Comparison of ENCODE assay signal across 20 mouse cellular contexts in the genomic region with DNA sequence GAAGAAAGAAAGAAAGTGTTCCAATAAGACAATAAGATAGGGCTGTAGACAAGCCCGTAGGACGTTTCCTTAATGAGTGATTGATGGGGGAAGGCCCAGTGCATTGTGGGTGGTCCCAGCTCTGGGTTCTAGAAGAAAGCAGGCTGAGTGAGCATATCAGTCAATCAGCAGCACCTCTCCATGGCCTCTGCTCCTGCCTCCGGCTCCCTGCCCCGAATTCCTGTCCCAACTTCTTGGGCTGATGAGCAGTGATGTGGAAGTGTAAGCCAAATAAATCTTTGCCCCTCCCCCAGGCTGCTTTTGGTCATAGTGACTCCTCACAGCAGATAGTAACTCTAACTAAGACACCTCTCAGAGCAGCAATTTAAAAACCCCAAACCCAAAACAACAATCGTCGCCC.
DNase-seq lines count a peak whose midpoint lies in the region; ATAC-seq and TF ChIP-seq lines count a peak whose summit lies in the region.
"Had no signal": no experiment of that assay in that cellular context is flagged by ENCODE, and none has a peak within 500 bp of the region (broad histone marks: within the 10 kb centered on the region; RNA-seq: fewer than 3 reads in every experiment).

No protein-coding gene starts in this region.

- peaks cover 17% of the 10 kb centered on the region for H3K4me1 ChIP-seq in liver, adult 2 months (ENCODE audit: control insufficient read depth, insufficient read depth, low read length)
- H3K4me1 ChIP-seq in liver, embryonic 11.5 days (replicated peaks; ENCODE audit: control insufficient read depth, insufficient read depth, low read length) = peaks cover 2% of the 10 kb centered on the region; the same call in 1 of the 2 replicates
- H3K4me1 ChIP-seq in lung, embryonic 16.5 days (replicated peaks; ENCODE audit: control insufficient read depth, insufficient read depth, low read length) = peaks cover 15% of the 10 kb centered on the region
- no peaks in the 10 kb centered on the region for H3K4me1 ChIP-seq in lung, adult 2 months (ENCODE audit: control insufficient read depth, insufficient read depth, low read length)
- peaks cover 4% of the 10 kb centered on the region; the same call in 1 of the 2 replicates for H3K4me1 ChIP-seq in liver, postnatal 0 days (ENCODE audit: insufficient read depth)

- peak overlapping the region; percentile 61 for H3K4me3 ChIP-seq in liver, adult 2 months (ENCODE audit: insufficient read depth, low read depth, low read length)
- no peak overlapping the region for H3K4me3 ChIP-seq in liver, embryonic 11.5 days (ENCODE audit: low read depth, low read length)
- no peak overlapping the region for H3K4me3 ChIP-seq in lung, embryonic 16.5 days (ENCODE audit: low read length)
- no peak overlapping the region for H3K4me3 ChIP-seq in lung, adult 2 months (replicated peaks; ENCODE audit: extremely low read depth, low read depth, low read length)
- peak overlapping the region; percentile 38 for H3K4me3 ChIP-seq in liver, postnatal 0 days (ENCODE audit: low read depth, low read length)
- H3K4me3 ChIP-seq: embryonic facial prominence, embryonic 13.5 days; forebrain, embryonic 12.5 days; hindbrain, embryonic 10.5 days had no signal

- H3K27me3 ChIP-seq in liver, adult 2 months (ENCODE audit: control insufficient read depth, insufficient read depth, low read length) = no peaks in the 10 kb centered on the region
- no peaks in the 10 kb centered on the region for H3K27me3 ChIP-seq in liver, embryonic 11.5 days (replicated peaks; ENCODE audit: control insufficient read depth, insufficient read depth, low read length)
- H3K27me3 ChIP-seq in lung, embryonic 16.5 days (ENCODE audit: control insufficient read depth, insufficient read depth, low read depth, low read length) = no peaks in the 10 kb centered on the region
- H3K27me3 ChIP-seq in liver, postnatal 0 days (ENCODE audit: insufficient read depth, low read length) = no peaks in the 10 kb centered on the region
- H3K27me3 ChIP-seq: CH12.LX; forebrain, embryonic 12.5 days; Patski had no signal

- peak overlapping the region; percentile 99 for H3K27ac ChIP-seq in liver, adult 2 months (replicated peaks; ENCODE audit: insufficient read depth, low read depth, low read length)
- no peak overlapping the region for H3K27ac ChIP-seq in liver, embryonic 11.5 days (ENCODE audit: low read depth, low read length)
- H3K27ac ChIP-seq in lung, embryonic 16.5 days (ENCODE audit: low read length) = no peak overlapping the region
- peak overlapping the region; percentile 98 for H3K27ac ChIP-seq in liver, postnatal 0 days (ENCODE audit: low read depth)
- H3K27ac ChIP-seq: embryonic facial prominence, embryonic 13.5 days; forebrain, embryonic 12.5 days; hindbrain, embryonic 14.5 days had no signal

- peaks cover 2% of the 10 kb centered on the region; the same call in 1 of the 2 replicates for H3K36me3 ChIP-seq in liver, adult 2 months (ENCODE audit: control insufficient read depth, insufficient read depth, low read length)
- H3K36me3 ChIP-seq in liver, embryonic 11.5 days (ENCODE audit: control insufficient read depth, insufficient read depth, low read length) = no peaks in the 10 kb centered on the region
- no peaks in the 10 kb centered on the region for H3K36me3 ChIP-seq in lung, embryonic 16.5 days (ENCODE audit: control insufficient read depth, insufficient read depth, low read length)
- H3K36me3 ChIP-seq in liver, postnatal 0 days (replicated peaks; ENCODE audit: insufficient read depth, low read length) = no peaks in the 10 kb centered on the region
- H3K36me3 ChIP-seq: embryonic facial prominence, embryonic 13.5 days; forebrain, embryonic 12.5 days; hindbrain, embryonic 10.5 days had no signal

- TF ChIP-seq EP300 in liver, postnatal 0 days (IDR thresholded peaks at IDR 0.05; ENCODE audit: low read depth) = no peak

- H3K9ac ChIP-seq in liver, adult 2 months (ENCODE audit: low read depth, low read length) = peak overlapping the region; percentile 79
- no peak overlapping the region for H3K9ac ChIP-seq in liver, embryonic 11.5 days (ENCODE audit: low read depth, low read length)
- no peak overlapping the region for H3K9ac ChIP-seq in lung, embryonic 16.5 days (ENCODE audit: low read length)
- H3K9ac ChIP-seq in liver, postnatal 0 days (replicated peaks) = peak overlapping the region; percentile 45
- H3K9ac ChIP-seq: embryonic facial prominence, embryonic 13.5 days; forebrain, embryonic 12.5 days; hindbrain, embryonic 14.5 days had no signal

- peaks cover 23% of the 10 kb centered on the region; the same call in 1 of the 2 replicates for H3K79me2 ChIP-seq in liver, adult 2 months (ENCODE audit: control insufficient read depth, insufficient read depth, low read length)

- DNase-seq in liver, adult 2 months (ENCODE audit: extremely low read depth, low read depth, low spot score) = peak; percentile 79
- DNase-seq in liver, embryonic 11.5 days (ENCODE audit: low spot score) = no peak
- DNase-seq in lung, adult 2 months = no peak
- peak; percentile 29 for DNase-seq in liver, postnatal 0 days
- no peak for DNase-seq in gastrocnemius, adult 8-10 months (ENCODE audit: low spot score in 2 of 2)
- DNase-seq: adrenal gland, postnatal 25 days; cerebellum, adult 18-20 months; cerebellum, adult 9-11 months; cerebellum, postnatal 36 days; gastrocnemius, postnatal 25 days had no signal

- no peak for ATAC-seq in liver, embryonic 11.5 days (replicated peaks; ENCODE audit: low FRiP score)
- peak; percentile 50 for ATAC-seq in lung, embryonic 16.5 days (ENCODE audit: low read depth)
- no peak for ATAC-seq in liver, postnatal 0 days
- no peak for ATAC-seq in megakaryocyte, adult 5-6 weeks (ENCODE audit: poor library complexity, severe bottlenecking)
- ATAC-seq: activated CD4-positive, CD25-positive, alpha-beta regulatory T cell, adult 4 months; forebrain, embryonic 16.5 days; Patski had no signal

- TF ChIP-seq POLR2A in liver, adult 2 months (IDR thresholded peaks at IDR 0.05; ENCODE audit: extremely low read depth, insufficient read depth, low read length) = peak; percentile 59
- no peak for TF ChIP-seq POLR2A in lung, adult 2 months (IDR thresholded peaks at IDR 0.05; ENCODE audit: borderline replicate concordance, extremely low read depth, low read depth, low read length)

- no peaks in the 10 kb centered on the region for H3K9me3 ChIP-seq in liver, embryonic 11.5 days (ENCODE audit: control insufficient read depth, low read length)
- H3K9me3 ChIP-seq in lung, embryonic 16.5 days (ENCODE audit: control insufficient read depth, low read length) = no peaks in the 10 kb centered on the region
- H3K9me3 ChIP-seq in liver, postnatal 0 days (ENCODE audit: low read length) = no peaks in the 10 kb centered on the region
- H3K9me3 ChIP-seq: embryonic facial prominence, embryonic 13.5 days; forebrain, embryonic 12.5 days; hindbrain, embryonic 10.5 days had no signal

- WGBS in liver, adult 2 months = 13% methylated on average over 6 of the region's 6 CpGs
- WGBS in liver, embryonic 11.5 days = 73% methylated on average over 6 of the region's 6 CpGs
- 44% methylated on average over 6 of the region's 6 CpGs for WGBS in lung, embryonic 16.5 days
- WGBS in lung, adult 2 months = 53% methylated on average over 6 of the region's 6 CpGs
- WGBS in liver, postnatal 0 days (ENCODE audit: insufficient replicate concordance) = 54% methylated on average over 6 of the region's 6 CpGs

- no peak overlapping the region; the same call in 1 of the 2 replicates for H3K4me2 ChIP-seq in liver, embryonic 11.5 days
- no peak overlapping the region for H3K4me2 ChIP-seq in lung, embryonic 16.5 days (ENCODE audit: low read depth, low read length)
- peak overlapping the region; percentile 60 for H3K4me2 ChIP-seq in liver, postnatal 0 days (ENCODE audit: low read depth, low read length)
- H3K4me2 ChIP-seq: embryonic facial prominence, embryonic 13.5 days; forebrain, embryonic 12.5 days; hindbrain, embryonic 14.5 days had no signal

- TF ChIP-seq CTCF in liver, adult 2 months (IDR thresholded peaks at IDR 0.05; ENCODE audit: low read depth, low read length) = no peak
- TF ChIP-seq CTCF in lung, adult 2 months (IDR thresholded peaks at IDR 0.05; ENCODE audit: insufficient read depth, low read length) = no peak
- no peak for TF ChIP-seq CTCF in liver, postnatal 0 days (IDR thresholded peaks at IDR 0.05; ENCODE audit: low read depth)

Comparison
In these comparisons a context has a peak if more than half of its experiments do, and no peak if none do; other contexts are left out.
1. DNase-seq: peak in liver, adult 2 months (single experiment) and liver, postnatal 0 days (single experiment); none in liver, embryonic 11.5 days (single experiment), lung, adult 2 months (single experiment) and gastrocnemius, adult 8-10 months (0 of 2).
2. H3K27ac ChIP-seq: peak in liver, adult 2 months (single experiment) and liver, postnatal 0 days (single experiment); none in liver, embryonic 11.5 days (single experiment) and lung, embryonic 16.5 days (single experiment).
3. H3K4me3 ChIP-seq: peak in liver, adult 2 months (single experiment) and liver, postnatal 0 days (single experiment); none in liver, embryonic 11.5 days (single experiment), lung, embryonic 16.5 days (single experiment) and lung, adult 2 months (single experiment).
4. H3K9ac ChIP-seq: peak in liver, adult 2 months (single experiment) and liver, postnatal 0 days (single experiment); none in liver, embryonic 11.5 days (single experiment) and lung, embryonic 16.5 days (single experiment).